Mouse (Mus musculus) mesoderm, embryonic 11.5 days (tissue): ENCODE results near the gene Ntf5.
A peak's percentile ranks its signal among the peaks of the same experiment; 100 is the strongest.

Experiments
- DNase-seq: peaks from one replicate; pipeline ENCODE4 v3.0.0-alpha.2; 2012; ENCODE audit warnings: low read depth, low spot score

The Ntf5 gene

DNA sequence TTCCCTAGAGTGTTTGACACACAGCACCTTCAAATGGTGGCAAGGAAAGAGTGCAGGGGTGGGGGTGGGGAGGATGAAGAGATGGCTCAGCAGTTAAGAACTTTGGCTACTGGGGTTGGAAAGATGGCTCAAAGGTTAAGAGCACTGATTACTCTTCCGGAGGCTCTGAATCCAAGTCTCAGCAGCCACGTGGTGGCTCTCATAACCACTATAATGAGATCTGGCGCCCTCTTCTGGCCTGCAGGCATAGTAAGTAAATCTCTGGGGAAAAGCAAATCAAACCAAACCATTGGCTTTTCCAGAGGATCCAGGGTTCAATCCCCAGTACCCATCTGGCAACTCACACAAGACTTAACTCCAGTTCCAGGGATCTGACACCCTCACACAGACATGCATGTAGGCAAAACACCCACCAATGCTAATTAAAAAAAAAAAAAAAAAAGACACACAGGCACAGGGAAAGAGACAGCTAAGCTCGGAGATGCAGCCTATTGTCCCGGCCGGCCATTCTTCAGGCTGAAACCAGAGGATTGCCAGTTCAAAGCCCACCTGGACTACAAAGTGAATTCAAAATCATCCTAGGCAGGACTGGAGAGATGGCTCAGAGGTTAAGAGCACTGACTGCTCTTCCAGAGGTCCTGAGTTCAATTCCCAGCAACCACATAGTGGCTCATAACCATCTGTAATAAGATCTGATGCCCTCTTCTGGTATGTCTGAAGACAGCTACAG lies 9.8 kb upstream of the Ntf5 start:
- peak; percentile 77 for DNase-seq

DNA sequence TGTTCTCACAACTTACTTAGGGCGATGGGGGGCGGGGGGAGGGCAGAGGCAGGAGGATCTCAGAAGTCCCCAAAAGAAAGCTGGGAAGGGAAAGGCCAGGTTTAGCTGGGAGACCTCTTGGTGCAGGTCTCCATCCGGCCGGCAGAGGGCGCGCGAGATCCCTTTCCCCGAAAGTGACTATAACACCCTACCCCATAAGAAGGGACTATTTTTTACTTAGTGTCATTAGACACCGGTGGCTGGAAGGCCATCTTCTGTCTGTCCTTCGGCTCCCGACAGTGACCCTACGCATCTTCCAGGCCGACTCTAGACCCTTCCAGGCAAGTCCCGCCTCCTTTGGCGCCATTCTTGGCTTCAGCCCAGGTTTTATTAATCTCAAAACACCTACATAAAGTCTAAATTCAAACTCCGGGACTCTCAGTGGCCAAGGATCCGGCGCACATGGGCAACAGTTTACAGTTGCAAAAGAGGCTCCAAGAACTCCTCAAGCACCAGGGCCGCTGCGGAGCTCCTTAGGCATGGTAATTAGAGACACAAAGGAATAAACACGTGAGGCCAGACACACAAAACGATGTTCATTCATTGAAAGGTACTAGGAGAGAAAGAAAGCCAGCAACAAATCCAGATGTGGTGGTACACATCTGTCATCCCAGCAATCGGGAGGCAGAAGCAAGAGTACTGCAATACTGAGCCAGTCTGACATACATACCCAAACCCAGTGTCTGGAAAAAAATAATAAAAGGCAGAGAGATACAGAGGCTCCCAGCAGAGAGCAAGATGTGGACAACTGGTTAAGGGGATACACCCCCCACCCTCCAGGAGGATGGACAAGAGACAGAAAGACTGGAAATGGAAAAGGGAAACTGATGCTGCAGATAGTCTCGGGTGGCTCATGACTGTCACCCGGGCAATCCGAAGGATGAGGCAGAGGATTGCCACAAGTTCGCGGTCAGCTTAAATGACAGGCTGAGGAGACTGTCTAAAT lies 8.1 kb upstream of the Ntf5 start, which contains the start of gene Kcna7:
Gene Kcna7, plus strand, starts transcription at position 563 of the 985 bp plus-strand sequence.
- peak; percentile 52 for DNase-seq

DNA sequence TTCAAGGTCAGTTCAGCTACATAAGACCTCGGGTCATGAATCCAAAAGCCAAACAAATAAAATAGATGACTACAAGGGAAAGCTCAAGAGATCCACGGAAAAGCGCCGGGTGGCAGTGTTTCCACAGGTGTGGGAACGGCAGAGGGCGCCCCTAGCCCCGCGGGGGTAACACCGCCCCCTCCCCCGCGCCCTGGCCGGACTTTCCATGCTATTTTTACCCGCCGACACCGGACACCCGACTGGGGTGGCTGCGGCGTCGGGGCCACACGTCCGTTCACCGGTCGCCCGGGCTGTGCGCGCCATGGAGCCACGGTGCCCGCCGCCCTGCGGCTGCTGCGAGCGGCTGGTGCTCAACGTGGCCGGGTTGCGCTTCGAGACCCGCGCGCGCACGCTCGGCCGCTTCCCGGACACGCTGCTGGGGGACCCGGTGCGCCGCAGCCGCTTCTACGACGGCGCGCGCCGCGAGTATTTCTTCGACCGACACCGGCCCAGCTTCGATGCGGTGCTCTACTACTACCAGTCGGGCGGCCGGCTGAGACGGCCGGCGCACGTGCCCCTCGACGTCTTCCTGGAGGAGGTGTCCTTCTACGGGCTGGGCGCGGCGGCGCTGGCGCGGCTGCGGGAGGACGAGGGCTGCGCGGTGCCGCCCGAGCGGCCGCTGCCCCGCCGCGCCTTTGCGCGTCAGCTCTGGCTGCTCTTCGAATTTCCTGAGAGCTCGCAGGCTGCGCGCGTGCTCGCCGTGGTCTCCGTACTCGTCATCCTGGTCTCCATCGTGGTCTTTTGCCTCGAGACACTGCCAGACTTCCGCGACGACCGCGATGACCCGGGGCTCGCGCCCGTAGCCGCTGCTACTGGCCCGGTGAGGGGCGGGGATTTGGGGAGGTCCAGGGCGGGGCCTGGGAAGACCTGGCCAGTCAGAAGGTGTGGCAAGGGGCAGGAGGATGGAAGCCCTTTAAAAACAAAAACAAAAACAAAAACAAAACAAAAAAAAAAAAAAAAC lies 7.0 kb upstream of the Ntf5 start:
- DNase-seq = no peak

DNA sequence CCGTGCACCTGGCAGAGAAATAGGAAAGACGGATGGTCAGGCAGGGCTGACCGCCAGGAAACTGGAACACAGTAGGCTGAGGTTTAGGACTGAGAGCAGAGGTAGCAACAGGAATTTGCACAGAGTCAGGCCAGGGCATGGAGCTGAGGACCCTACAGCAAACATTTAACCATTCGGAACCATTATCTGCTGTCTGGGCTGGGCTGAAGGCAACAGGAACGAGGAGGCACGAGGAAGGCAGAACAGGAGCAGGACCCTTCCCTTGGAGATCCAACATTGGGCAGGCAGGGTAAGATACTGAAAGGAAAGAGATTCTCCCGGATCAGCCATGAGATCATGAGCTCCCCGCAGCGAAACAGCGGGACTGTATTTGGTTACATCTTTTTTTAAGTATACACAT lies 5.7 kb upstream of the Ntf5 start:
- DNase-seq = no peak

DNA sequence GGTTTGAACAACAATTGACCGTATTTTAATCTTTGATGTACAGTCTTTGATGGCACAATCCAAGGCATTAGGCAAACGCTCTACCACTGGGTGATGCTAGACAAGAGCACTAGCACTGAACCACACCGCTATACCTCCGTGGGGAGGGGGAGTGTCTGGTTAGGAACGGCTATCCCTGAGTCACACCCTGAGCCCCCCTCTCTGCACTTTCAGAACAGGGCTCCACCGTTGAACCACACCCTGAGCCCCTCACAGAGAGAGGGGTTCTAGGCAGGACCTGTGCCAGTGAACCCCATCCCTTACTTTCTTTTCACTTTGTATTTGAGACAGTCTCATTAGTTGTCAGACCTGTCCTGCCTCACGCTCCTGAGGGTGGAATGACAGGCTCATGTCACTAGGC lies 5.1 kb upstream of the Ntf5 start:
- DNase-seq = no peak

DNA sequence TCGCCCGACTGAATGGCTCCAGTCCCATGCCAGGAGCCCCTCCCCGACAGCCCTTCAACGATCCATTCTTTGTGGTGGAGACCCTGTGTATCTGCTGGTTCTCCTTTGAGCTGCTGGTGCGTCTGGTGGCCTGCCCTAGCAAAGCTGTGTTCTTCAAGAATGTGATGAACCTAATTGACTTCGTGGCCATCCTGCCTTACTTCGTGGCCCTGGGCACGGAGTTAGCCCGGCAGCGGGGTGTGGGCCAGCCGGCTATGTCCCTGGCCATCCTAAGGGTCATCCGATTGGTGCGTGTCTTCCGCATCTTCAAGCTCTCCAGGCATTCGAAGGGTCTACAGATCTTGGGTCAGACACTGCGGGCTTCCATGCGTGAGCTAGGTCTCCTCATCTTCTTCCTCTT lies 4.5 kb upstream of the Ntf5 start:
- no peak for DNase-seq

DNA sequence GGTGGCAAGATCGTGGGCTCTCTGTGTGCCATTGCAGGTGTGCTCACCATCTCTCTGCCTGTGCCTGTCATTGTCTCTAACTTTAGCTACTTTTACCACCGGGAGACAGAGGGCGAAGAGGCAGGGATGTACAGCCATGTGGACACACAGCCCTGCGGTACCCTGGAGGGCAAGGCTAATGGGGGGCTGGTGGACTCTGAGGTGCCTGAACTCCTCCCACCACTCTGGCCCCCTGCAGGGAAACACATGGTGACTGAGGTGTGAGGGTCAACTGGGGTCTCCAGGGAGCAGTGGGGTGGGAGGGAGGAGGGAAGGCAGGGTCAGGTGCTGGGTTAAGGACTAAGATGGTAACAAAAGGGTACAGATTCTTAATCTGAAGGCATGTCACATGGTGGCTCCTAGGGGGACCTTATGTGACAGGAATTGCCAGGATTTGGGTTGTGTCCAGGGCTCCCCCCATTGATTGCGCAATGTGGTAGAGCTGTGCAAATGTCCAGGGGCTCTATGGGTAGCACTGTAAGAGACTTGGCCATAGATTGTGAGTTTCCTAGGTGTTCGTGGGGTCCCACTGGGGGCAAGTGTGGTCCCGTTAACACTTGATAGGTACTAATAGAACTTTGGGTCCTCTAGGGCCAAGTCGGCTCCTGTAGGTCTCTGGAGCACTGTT lies 3.9 kb upstream of the Ntf5 start:
- DNase-seq = no peak

DNA sequence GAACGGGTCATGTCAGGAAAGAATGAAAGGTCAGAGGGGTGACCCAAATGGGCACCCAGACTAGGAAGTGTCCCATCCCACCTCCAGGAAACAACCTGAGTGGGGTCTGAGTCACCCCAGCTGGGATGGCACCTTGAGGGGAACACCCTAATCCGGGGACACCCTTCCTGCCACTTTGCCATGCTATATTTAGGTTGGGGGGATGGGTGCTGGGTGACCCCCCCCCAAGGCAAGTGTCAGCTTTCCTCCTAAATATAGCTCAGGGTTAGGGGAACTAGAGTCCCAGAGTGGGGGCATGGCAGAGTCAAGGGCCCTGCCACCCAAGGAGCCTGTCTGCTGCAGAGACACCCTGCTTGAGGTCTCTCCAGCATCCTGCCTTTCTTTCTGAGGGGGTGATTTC lies 1.1 kb upstream of the Ntf5 start:
- no peak for DNase-seq

DNA sequence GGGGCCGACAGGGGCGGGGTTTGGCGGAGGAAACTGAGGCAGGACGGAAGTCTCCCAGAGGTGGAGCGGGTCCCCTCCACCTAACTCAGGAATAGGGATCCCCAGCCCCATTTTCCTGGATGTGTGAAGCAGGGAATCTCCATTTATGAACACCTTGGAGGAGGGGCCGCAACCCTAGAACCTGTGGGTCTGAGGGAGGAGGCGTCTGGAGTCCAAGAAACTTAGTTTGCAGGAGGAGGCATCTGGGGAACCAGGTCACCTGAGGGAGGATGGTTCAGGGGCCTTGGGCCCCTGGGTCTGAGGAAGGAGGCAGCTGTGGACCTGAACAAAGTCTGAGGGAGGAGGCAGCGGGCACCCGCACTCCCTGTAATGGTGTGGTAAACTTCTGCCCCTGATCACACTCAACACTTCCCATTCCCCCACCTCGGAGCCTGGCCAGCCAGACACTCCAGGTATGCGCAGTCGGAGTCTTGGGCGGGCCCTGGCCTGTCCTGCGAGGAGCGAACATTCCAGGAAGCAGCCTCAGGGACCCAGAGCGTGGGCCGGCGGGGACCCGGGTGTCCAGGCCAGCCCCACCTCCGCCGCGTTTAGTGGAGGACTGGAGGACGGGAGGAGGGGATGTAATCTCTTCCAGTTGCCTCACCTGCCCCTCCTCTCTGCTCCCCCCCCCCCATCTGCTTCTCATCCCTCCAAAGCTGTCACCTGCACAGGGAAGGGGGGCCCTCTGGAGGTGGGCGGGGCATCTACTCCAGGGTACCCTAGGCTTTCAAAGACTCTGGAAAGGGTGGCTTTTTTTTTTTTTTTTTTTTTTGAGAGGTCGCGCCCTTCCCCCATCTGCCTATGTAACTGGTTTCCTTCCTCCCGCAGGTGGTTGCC lies 607 bp downstream of the Ntf5 start:
- no peak for DNase-seq

DNA sequence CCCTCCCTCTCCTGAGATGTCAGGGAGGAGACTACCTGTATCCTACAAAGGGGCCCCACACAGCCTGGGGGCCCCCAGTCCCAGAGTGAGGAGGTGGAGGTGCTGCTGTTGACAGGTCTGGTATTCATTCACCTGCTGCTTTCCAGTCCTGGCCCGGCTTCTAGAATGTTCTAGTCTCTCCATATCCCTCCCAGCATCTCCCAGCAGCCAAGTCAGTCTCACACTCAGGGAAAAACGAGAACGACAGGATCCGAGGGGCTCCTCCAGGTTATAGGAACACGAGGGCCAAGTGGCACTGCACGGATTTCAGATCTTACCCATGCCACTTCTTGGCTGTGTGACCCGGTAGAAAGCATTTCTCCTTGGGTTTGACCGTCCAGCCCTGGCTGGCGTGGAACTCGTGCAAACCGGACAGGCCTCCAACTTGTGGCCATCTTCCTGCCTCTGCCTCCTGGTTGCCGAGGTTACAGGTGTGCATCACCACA lies 1.3 kb downstream of the Ntf5 start:
- DNase-seq = no peak

DNA sequence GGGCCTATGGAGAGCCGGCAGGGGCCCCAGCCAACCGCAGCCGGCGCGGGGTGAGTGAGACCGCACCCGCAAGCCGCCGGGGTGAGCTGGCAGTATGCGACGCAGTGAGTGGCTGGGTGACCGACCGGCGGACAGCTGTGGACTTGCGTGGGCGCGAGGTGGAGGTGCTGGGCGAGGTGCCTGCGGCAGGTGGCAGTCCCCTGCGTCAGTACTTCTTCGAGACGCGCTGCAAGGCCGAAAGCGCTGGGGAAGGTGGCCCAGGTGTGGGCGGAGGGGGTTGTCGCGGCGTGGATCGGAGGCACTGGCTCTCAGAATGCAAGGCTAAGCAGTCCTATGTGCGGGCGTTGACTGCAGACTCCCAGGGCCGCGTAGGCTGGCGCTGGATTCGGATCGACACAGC lies 2.1 kb downstream of the Ntf5 start:
- DNase-seq = no peak

DNA sequence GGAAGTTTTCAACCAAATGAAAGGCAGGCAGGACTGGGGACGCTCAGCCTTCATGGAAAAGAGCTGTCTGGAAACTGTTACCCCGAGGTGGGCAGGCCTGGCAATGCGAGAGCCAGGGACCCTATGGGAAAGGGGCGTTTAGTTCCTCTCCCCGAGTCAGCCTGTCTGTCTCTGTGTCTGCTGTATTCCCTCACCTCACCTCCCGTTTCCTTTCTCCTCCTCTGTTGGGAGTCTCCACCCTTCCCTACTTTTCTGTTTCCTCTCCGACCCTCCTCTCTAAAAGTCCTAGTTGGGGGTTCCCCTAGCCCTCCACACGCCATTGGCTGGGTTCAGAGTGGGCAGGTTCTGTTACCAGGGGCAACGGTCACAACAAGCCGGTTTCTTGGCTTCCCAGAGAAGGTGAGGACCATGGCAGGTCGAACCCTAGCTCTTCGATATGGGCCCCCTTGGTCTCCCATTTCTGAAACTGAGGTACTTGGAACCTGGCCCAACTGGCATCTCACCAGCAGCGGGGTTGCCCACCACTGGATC lies 4.5 kb downstream of the Ntf5 start:
- no peak for DNase-seq

DNA sequence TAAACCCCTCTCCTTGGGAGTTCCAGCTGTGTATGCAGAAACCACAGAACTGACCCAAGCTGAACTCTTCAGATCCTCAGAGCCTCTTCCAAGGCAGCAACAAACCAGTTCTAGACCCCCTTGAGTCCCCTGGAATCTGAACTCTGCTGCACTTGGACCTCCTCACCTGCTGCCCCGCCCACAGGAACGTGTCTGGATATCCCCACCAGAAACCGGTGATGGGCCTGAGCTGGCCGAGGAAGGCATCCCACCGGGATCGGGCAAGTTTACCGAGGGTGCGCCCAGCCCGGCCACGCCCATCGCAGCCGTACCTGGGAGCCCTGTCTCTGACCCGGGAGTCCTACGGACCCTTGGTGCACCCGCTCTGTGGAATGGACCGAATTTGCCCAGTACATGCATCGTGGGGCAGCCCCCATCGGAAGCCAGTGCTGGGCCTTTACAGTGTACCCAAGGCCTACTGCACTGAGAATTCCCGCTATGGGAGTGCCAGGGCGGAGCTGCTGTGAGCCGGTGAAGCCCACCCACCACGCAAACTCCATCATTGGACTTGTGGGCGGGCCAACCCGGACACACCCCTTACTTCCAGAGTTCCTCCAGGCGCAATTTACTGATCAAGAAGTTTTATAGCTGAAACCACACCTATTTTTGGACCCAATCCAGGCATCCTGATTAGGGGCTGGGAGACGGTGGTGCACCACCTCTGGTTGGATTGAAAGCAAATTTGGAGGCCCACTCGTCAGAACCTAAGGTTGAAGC lies 6.5 kb downstream of the Ntf5 start:
- no peak for DNase-seq

DNA sequence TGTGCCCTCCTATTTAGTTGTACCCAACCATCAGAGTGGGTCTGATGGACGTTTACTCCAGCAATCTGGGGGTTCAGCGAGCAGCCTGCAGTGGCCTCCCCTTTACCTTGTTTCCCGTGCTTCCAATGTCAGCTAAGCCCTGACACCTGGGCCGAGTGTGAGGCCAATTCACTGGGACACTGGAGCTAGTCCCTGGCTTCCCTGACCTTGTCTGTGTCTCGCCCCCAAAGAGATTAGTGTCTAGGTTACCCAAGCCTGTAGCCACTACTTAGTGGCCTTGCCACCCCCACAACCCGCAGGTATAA lies 7.1 kb downstream of the Ntf5 start, which contains the start of gene Lhb:
Gene Lhb, plus strand, starts transcription at position 206 of the 305 bp plus-strand sequence.
- DNase-seq = no peak

DNA sequence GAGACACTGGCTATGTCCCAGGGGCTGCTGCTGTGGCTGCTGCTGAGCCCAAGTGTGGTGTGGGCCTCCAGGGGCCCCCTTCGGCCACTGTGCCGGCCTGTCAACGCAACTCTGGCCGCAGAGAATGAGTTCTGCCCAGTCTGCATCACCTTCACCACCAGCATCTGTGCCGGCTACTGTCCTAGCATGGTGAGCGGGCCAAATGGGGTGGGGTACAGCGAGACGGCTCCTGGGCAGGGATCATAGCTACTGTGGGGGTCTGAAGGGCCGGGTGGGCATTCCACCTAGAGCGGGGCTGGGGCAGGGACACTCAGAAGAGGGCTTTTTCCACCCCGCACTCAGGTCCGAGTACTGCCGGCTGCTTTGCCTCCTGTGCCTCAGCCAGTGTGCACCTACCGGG lies 7.7 kb downstream of the Ntf5 start:
- DNase-seq = no peak

DNA sequence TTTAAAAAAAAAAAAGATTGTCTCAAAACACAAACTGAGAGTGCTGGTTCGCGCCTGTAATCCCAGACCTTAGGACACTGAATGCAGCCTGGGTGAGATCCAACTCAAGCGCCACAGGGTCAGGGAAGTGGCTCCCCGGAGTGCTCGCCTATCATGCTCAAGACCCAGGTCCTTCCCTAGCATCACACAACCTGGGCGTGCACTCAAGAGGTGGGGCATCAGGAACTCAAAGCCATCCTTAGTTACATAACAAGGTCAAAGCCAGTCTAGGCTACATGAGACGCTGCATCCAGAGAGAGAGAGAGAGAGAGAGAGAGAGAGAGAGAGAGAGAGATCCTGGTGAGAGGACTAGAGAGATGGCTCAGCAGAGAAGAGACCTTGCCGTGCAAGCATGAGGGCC lies 13.1 kb downstream of the Ntf5 start:
- no peak for DNase-seq

DNA sequence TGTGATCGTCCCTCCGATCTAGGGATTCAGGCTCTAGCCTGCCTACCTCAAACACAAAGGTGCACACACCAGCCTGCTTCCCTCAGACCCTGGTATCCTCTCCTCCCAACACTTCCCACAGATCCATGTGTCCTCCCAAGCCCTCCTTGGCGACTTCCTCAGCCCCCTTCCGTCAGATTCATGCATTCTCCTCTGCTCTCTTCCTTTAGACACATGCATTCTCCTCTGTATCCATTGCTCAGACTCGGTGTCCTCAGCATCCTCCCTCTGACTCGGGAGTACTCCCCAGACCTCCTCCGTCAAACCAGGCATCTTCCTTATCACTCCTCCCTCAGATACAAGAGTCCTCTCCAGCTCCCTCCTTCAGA lies 20.3 kb downstream of the Ntf5 start:
- no peak for DNase-seq

DNA sequence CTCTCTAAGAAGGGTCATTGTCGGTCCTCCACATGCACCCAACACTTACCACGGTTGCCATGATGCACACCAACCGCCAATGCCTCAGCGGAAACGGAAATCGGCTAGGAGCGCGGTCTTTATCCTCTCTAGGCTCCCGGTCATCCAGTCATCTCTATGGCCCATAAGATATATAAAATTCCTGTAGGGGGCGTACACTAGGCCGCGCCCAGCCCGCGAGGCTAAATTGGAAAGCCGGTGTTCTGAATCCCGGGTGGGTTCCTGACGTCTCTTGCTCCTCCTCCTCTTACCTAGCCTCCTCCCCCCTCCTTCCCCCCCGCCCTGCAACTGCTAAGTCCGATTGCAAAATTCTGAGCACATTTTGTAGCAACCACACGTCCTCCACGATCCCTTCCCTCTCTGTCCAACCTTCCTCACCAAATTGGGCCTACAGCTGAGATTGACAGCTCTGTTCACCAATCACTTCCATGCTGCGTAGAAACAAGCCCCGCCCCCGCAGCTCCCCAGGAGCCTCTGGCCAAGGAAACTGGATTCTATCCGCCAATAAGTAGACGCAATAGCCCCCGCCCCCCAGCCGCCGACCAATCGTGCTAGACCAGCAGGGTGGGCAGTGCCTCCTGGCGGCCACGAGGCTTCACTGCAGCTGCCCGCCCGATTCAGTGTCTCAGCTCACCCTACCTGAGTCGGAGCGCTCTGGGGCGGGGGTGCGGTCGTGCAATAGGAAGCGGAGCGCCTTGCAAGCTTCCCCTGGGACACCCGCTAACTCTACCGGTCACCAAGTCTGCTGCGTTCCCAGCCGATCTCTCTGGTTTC lies 20.9 kb downstream of the Ntf5 start, which contains the start of gene Gys1:
Gene Gys1, plus strand, starts transcription at position 642 of the 813 bp plus-strand sequence.
- DNase-seq = peak; percentile 100
